Mouse (Mus musculus) layer of hippocampus, adult 18-20 months (tissue): ENCODE data around the gene Kdm6b. TPM values are rescaled to one million over a fixed set of nuclear protein-coding genes. Genes with fewer than 3 reads are reported as not detected.

ENCODE experiments used
- DNase-seq, 2 experiments: peaks; one replicate each; pipeline ENCODE4 v3.0.0; 2022; ENCODE audit warnings: low spot score in 2 of 2
- total RNA-seq, 2 experiments: library from RNA; stranded (reverse); gene quantifications; 2 replicates each; pipeline ENCODE4 v1.2.3; 2021

Kdm6b gene
- total RNA-seq, 2 experiments from 2014 or later, result 35.7 to 39.3 TPM

DNA sequence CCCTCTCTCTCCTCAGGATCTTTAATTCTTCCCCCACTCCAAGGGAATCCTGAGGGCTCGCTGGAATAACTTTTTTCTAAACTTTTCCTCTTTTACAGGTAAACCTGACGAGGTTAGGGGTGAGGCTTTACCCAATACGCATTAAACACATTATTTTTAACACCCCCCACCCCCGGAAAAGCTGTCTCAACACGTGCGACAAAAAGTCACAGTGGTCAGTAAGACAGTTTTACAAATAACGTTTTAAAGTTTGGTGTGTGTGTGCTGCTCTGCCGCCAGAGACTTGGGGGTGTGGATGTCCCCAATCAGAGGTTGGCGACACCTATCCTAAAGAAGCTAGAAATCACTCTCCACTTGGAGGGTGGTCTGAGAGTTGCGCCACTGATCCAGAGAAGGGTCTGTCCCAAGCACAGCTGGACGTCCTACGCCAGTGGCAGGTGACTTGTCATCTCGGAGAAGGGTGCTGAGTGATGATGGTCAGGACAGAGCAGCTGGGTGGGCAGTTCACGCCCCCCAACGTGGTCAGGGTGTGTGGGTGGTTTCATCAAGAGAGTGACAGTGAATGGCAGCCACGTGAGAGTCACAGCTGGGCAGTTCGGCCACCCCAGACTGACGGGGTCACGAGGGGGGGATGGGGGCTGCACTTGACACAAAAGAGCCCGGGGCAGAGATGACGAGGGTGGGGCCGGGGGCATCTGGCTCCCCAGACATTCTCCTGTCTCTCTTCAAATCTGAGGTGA is 45.7 kb downstream of the Kdm6b start:
- peak in 1 of 2 experiments; percentile 21 for DNase-seq

DNA sequence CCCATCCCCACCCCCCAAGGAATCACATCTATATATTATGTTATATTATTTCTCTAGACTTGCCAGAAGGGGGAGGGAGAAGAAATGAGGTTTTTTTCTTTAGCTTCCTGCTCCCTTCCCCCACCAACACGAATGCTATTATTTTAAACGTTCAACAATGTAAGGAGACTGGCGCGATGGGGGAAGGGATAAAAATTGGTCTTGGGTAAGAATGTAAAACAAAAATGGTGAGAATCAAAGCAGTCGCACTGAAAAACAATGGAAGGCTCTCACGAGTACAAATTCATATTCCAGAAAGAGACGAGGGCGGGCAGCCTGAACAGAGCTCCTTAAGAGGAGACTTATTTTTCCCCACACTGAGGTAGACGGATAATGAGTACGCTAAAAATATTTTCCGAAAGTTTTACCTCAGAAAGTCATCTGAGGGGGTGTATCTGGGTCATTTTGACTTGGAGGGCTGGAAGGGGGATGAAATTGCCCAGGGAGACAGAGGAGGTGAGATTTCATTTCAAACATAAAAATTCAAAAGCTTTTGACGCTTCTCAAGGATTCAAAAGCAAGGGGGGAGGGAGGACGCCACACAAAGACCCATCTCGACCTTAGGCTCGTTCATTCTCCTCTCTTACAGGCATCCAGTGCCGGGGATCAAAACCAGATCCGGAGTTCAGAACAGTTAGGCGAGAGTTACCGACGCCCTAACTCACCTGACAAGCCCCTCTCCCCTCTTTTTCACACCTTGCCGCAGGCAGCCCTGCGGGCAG is 46.4 kb downstream of the Kdm6b start:
- DNase-seq, result no peak

DNA sequence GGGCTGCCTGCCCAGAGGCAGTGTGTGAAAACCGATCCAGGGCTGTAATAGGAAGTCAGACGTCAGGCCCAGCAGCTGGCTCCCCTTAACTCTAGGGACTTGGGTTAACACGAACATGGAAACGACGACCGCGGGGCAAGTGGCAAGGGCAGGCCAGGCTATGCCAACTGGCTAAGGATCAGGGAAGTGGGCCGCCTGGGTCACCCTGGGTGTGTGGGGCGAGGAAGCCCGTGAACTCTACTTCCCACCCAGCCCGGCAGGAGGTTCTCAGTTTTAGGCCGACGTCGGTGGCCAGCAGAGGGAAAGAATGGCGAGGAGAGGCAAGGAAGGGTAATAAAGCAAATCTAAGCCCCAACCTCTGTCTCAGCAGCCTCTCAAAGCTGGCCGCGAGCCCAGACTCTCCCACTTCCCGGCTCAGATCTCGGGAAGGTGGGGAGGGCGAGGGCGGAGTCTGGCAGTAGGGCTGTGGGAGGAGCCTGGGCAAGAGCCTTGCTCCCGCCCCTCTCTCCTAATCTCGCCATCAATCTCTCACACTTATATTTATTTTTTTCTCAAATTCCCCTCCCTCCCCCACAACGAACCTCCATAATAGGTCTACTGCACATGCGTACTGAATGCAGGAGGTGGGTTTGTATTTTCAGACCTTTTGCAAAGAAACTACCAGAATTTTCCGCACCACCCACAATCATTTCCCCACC is 47.2 kb downstream of the Kdm6b start:
- peak; percentile 95 to 96 for DNase-seq

GRCm38 (mm10) chr11:69365722-69366121 is 47.8 kb downstream of the Kdm6b start:
- no peak for DNase-seq

DNA sequence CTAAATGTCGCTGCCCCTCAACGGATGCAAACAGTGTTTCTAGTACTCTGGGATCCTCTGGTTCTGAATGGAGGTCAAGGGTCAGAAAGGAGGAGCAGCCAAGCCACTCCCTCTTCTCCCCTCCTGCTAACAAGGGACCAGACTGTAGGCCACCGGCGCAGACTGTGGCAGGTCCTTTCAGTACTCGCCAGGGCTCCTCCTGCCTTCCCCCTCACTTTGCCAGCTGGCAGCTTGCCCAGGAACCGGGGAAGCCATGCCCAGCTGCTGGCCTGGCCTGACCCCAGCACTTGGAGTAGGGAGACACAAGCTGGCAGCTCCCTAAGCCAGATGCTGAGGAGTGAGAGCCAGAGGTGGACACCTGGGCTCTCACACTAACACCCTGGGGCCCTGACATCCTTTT is 48.6 kb downstream of the Kdm6b start:
- DNase-seq, result peak; percentile 85 to 87

DNA sequence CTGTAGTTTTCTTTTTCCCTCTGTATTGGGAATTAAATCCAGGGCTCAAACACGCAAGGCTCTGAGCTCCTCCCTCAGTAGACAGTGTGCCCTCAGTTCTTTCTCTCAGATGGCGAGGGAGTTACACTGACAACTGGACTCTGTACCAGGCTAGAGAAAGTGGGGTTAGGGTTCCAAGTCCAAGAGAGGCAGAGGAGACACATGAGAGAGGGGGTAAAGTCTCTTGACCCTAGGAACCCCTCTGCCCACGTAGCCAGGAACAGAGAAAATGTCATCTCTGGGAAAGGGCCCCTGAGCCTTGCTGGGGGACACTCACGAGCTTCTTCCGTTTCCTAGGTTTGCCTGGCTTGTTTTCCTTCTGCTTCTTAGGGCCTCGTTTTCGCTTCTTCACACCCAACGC is 49.1 kb downstream of the Kdm6b start:
- no peak for DNase-seq

- DNase-seq, result no peak
Measured at GRCm38 (mm10) chr11:69362479-69362878, 51.0 kb downstream of the Kdm6b start.

DNA sequence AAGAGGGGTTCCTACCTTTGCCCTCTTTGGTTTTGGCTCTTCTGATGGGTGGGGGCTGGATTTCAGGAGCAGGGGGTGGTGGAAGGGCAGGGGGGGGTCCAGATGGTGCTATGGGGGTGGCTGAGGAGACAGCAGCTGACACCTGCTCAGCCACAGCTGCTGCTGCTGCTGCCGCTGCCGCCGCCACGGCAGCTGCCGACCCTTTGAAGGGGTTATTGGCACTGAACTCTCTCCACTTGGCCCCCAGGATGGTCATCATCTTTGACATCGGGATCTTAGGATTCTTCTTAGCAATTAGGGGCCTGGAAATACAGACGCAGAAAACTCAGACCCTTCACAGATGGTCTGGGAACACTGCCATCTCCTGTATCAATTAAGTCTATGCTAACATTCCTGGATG is 51.5 kb downstream of the Kdm6b start:
- DNase-seq, result no peak

DNA sequence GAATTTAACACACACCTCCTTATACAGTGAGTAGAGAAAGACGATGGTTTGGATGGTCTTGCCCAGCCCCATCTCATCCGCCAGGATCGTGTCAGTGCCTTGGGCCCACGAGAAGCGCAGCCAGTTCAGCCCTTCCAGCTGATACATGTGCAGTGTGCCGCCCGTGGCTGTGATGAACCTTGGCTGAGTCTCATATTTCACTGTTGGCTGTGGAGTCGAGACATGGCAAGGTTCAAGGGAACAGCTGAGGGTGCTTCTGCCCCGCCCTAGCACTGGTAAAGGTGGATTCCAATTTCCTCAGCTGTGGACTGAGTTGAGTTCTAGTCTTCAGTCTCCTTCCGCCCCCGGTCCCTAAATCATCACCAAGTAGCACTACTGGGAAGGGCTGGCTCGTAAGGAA is 55.8 kb downstream of the Kdm6b start:
- no peak for DNase-seq

DNA sequence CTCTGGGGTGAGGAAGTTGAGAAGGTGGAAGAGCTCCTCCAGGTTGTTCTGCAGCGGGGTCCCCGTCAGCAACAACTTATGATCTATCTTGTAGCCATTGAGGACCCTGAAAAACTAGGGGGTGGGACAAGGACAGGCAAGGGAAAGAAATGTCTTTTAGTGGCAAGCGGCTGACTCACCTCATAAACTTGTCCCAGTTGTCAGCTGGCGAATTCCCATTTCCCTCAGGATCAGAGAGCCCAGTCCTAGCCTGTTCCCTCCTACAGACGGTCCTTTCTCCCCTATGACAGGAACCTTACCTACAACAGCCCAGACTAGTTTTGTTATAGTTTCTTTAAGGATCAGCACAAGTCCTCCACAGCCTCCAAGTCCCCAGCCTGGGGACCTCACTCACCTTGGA is 56.9 kb downstream of the Kdm6b start:
- no peak for DNase-seq

Other genes starting within 250 kb of the Kdm6b start
- gene Alox8, start 215.8 kb downstream of the Kdm6b start, total RNA-seq, result 10 to 100 TPM in 1 of 2 experiments, 1 to 10 TPM in 1; 8.6 to 10.1 TPM
- gene Gucy2e, start 176.6 kb downstream of the Kdm6b start, total RNA-seq, result 1 to 10 TPM; 1.5 to 1.6 TPM
- 10 to 100 TPM; 13.5 to 14.1 TPM for gene Cntrob, start 89.9 kb downstream of the Kdm6b start, total RNA-seq
- 10 to 100 TPM; 51.4 to 59.8 TPM for gene Trappc1, start 89.7 kb downstream of the Kdm6b start, total RNA-seq
- 10 to 100 TPM; 21.0 to 25.8 TPM for gene Kcnab3, start 87.4 kb downstream of the Kdm6b start, total RNA-seq
- gene Rnf227, start 73.2 kb downstream of the Kdm6b start, total RNA-seq, result 100 to 1,000 TPM; 124 to 132 TPM
- gene Chd3, start 44.3 kb downstream of the Kdm6b start, total RNA-seq, result 100 to 1,000 TPM; 531 to 556 TPM
- gene Naa38, start 18.2 kb downstream of the Kdm6b start, total RNA-seq, result 100 to 1,000 TPM; 107 to 123 TPM
- gene Cyb5d1, start 18.0 kb downstream of the Kdm6b start, total RNA-seq, result 10 to 100 TPM; 47.8 to 51.2 TPM
- 1 to 10 TPM; 2.5 to 2.7 TPM for gene Tmem88, start 15.4 kb downstream of the Kdm6b start, total RNA-seq
- gene Dnah2, start 135.4 kb upstream of the Kdm6b start, total RNA-seq, result 1 to 10 TPM; 3.9 to 4.3 TPM
- gene Efnb3, start 146.5 kb upstream of the Kdm6b start, total RNA-seq, result 100 to 1,000 TPM; 126 to 137 TPM
- gene Wrap53, start 166.6 kb upstream of the Kdm6b start, total RNA-seq, result 10 to 100 TPM; 14.3 to 14.8 TPM
- 10 to 100 TPM; 25.5 to 26.9 TPM for gene Trp53, start 166.7 kb upstream of the Kdm6b start, total RNA-seq
- gene Atp1b2, start 192.3 kb upstream of the Kdm6b start, total RNA-seq, result 100 to 1,000 TPM; 402 to 407 TPM
- gene Shbg, start 204.2 kb upstream of the Kdm6b start, total RNA-seq, result not detected
- 10 to 100 TPM in 1 of 2 experiments, 1 to 10 TPM in 1; 9.5 to 12.1 TPM for gene Sat2, start 208.3 kb upstream of the Kdm6b start, total RNA-seq
- gene Fxr2, start 219.3 kb upstream of the Kdm6b start, total RNA-seq, result 100 to 1,000 TPM; 139 to 142 TPM
- gene Sox15, start 241.6 kb upstream of the Kdm6b start, total RNA-seq, result not detected
- 10 to 100 TPM; 56.2 to 60.3 TPM for gene Mpdu1, start 249.0 kb upstream of the Kdm6b start, total RNA-seq